ENCODE assay signal across 11 mouse cellular contexts in the genomic region with DNA sequence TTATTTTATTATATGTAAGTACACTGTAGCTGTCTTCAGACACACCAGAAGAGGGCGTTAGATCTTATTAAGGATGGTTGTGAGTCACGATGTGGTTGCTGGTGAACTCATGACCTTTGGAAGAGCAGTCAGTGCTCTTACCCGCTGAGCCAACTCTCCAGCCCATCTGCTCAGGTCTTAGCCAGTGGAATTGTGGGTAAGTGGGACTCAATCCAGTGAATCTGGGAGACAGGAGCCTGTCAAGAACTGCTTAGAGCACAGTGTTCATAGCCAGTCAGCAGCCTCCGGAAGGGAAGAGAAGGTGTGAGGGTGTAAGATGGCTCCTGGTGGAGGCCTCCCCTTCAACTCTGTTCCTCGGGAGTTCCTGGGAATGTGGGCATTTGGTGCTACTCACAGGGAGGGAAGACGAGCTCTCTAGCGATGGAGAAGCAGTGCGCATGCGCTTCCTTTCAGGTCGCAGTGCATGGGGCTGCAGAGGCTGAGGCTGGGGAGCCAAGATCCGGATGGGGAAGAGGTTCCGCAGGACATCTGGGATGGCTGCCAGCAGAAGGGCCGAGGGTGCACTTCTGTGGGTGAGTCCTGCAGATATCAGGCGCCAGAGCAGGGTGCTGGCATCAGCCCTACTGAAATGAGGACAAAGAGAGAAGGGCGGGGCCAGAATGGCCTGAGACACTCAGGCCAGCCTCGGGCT. TPM values are rescaled to one million over a fixed set of nuclear protein-coding genes. Genes with fewer than 3 reads are reported as not detected.
DNase-seq lines count a peak whose midpoint lies in the region; ATAC-seq and TF ChIP-seq lines count a peak whose summit lies in the region.
"Had no signal": no experiment of that assay in that cellular context is flagged by ENCODE, and none has a peak within 500 bp of the region (broad histone marks: within the 10 kb centered on the region; RNA-seq: fewer than 3 reads in every experiment).

No protein-coding gene starts in this region.

- no peak for ATAC-seq in heart, embryonic 11.5 days (replicated peaks; ENCODE audit: insufficient number of reproducible peaks, low FRiP score, low TSS enrichment)
- ATAC-seq in heart, embryonic 16.5 days (replicated peaks; ENCODE audit: extremely low read depth, insufficient read depth, low FRiP score), result peak; percentile 83

- H3K27me3 ChIP-seq in heart, adult 2 months (ENCODE audit: control insufficient read depth, insufficient read depth, low read length), result no peaks in the 10 kb centered on the region
- 0 out of 2 replicates have a peak, but pooled peaks cover 2% of the 10 kb centered on the region for H3K27me3 ChIP-seq in heart, embryonic 11.5 days (ENCODE audit: control insufficient read depth, insufficient read depth, low read length)
- peaks cover 9% of the 10 kb centered on the region; the same call in 1 of the 2 replicates for H3K27me3 ChIP-seq in E14TG2a.4 (ENCODE audit: insufficient read depth, low read length)
- no peaks in the 10 kb centered on the region for H3K27me3 ChIP-seq in heart, embryonic 16.5 days (ENCODE audit: control insufficient read depth, insufficient read depth, low read length)

- DNase-seq in heart, adult 2 months, result peak; percentile 72 to 89
- peak; percentile 71 for DNase-seq in skeletal muscle tissue, adult 2 months (ENCODE audit: low read depth, low spot score)
- DNase-seq in layer of hippocampus, adult 18-20 months (ENCODE audit: low spot score in 2 of 2), result no peak
- DNase-seq in thymus, postnatal 14 days, result no peak

- H3K4me3 ChIP-seq in heart, adult 2 months, result peak overlapping the region; percentile 22; the same call in 1 of the 2 replicates
- no peak overlapping the region for H3K4me3 ChIP-seq in heart, embryonic 11.5 days (ENCODE audit: low read depth, low read length)
- peak overlapping the region; percentile 64 for H3K4me3 ChIP-seq in E14TG2a.4 (replicated peaks; ENCODE audit: low read length)
- H3K4me3 ChIP-seq in brown adipose tissue, adult 24 weeks (ENCODE audit: insufficient read depth, low read depth, low read length), result no peak overlapping the region
- no peak overlapping the region for H3K4me3 ChIP-seq in heart, embryonic 16.5 days (ENCODE audit: low read length)

- peaks cover 6% of the 10 kb centered on the region for H3K4me1 ChIP-seq in heart, adult 2 months (ENCODE audit: control insufficient read depth, insufficient read depth, low read length)
- H3K4me1 ChIP-seq in heart, embryonic 11.5 days (ENCODE audit: control insufficient read depth, insufficient read depth, low read length), result no peaks in the 10 kb centered on the region
- H3K4me1 ChIP-seq in E14TG2a.4 (replicated peaks; ENCODE audit: low read depth, low read length), result peaks cover 29% of the 10 kb centered on the region
- H3K4me1 ChIP-seq in brown adipose tissue, adult 24 weeks (ENCODE audit: control insufficient read depth, insufficient read depth, insufficient read length, low read length), result peaks cover 3% of the 10 kb centered on the region
- peaks cover 11% of the 10 kb centered on the region for H3K4me1 ChIP-seq in heart, embryonic 16.5 days (ENCODE audit: control insufficient read depth, insufficient read depth, low read length)

- H3K9me3 ChIP-seq in heart, embryonic 11.5 days (replicated peaks; ENCODE audit: control insufficient read depth, low read length), result peaks cover 2% of the 10 kb centered on the region; the same call in 1 of the 2 replicates
- H3K9me3 ChIP-seq in E14TG2a.4 (ENCODE audit: low read length), result no peaks in the 10 kb centered on the region
- H3K9me3 ChIP-seq in heart, embryonic 16.5 days (replicated peaks; ENCODE audit: control insufficient read depth, low read length), result peaks cover 5% of the 10 kb centered on the region

- TF ChIP-seq CTCF in heart, adult 2 months (IDR thresholded peaks at IDR 0.05), result no peak
- no peak for TF ChIP-seq CTCF in E14TG2a.4 (conservative IDR thresholded peaks at IDR 0.05; ENCODE audit: low read length)

- peak overlapping the region; percentile 87 for H3K27ac ChIP-seq in heart, adult 2 months
- H3K27ac ChIP-seq in heart, embryonic 11.5 days (ENCODE audit: low read depth, low read length), result no peak overlapping the region
- peak overlapping the region; percentile 32; the same call in 1 of the 2 replicates for H3K27ac ChIP-seq in brown adipose tissue, adult 24 weeks (replicated peaks; ENCODE audit: low read depth, low read length)
- H3K27ac ChIP-seq in heart, embryonic 16.5 days (ENCODE audit: low read length), result no peak overlapping the region

- TF ChIP-seq EP300 in heart, adult 2 months (IDR thresholded peaks at IDR 0.05; ENCODE audit: insufficient read depth, low read depth, low read length), result peak; percentile 77; the same call in 1 of the 2 replicates

- no peak overlapping the region; the same call in 1 of the 2 replicates for H3K4me2 ChIP-seq in heart, embryonic 11.5 days
- peak overlapping the region; percentile 26; the same call in 1 of the 2 replicates for H3K4me2 ChIP-seq in heart, embryonic 16.5 days (ENCODE audit: low read depth, low read length)

- WGBS in heart, adult 2 months, result 20% methylated on average over 16 of the region's 16 CpGs
- WGBS in heart, embryonic 11.5 days (ENCODE audit: insufficient replicate concordance), result 43% methylated on average over 16 of the region's 16 CpGs
- WGBS in heart, embryonic 16.5 days, result 33% methylated on average over 16 of the region's 16 CpGs

- H3K79me2 ChIP-seq in heart, adult 2 months (replicated peaks; ENCODE audit: control insufficient read depth, insufficient read depth, low read length), result no peaks in the 10 kb centered on the region

- H3K36me3 ChIP-seq in heart, adult 2 months (ENCODE audit: control insufficient read depth, insufficient read depth, low read length), result no peaks in the 10 kb centered on the region
- H3K36me3 ChIP-seq in heart, embryonic 11.5 days (ENCODE audit: control insufficient read depth, insufficient read depth, low read length), result no peaks in the 10 kb centered on the region
- H3K36me3 ChIP-seq in E14TG2a.4 (ENCODE audit: insufficient read depth, low read length), result no peaks in the 10 kb centered on the region
- H3K36me3 ChIP-seq in heart, embryonic 16.5 days (ENCODE audit: control insufficient read depth, insufficient read depth), result no peaks in the 10 kb centered on the region

- H3K9ac ChIP-seq in heart, adult 2 months (ENCODE audit: low read depth, low read length), result no peak overlapping the region; the same call in 1 of the 2 replicates
- H3K9ac ChIP-seq in heart, embryonic 11.5 days (ENCODE audit: low read depth, low read length), result no peak overlapping the region
- no peak overlapping the region for H3K9ac ChIP-seq in heart, embryonic 16.5 days (ENCODE audit: low read length)

- intact Hi-C loops in heart, adult 2 months (cut with DNase I), result loop anchor here (5.0 kb wide), 2 partner anchors 61 to 121 kb away; a partner anchor contains a TSS

- TF ChIP-seq POLR2A in heart, adult 2 months (IDR thresholded peaks at IDR 0.05; ENCODE audit: insufficient read depth, low read depth, low read length), result no peak

RNA-seq across cellular contexts. Expression of a gene that starts 8.3 kb away (rescaled TPM):
- total RNA-seq in heart, adult 2 months (2021), result not detected
- 0.15 TPM in 1 of 2 replicates, not detected in the other for polyA plus RNA-seq in heart, adult 2 months (2012; rRNA removed)
- not detected in 2 replicates for polyA plus RNA-seq in heart, embryonic 11.5 days (2014; fragmentation: Nextera tagmentation; extraction: Ambion mirVana)
- polyA plus RNA-seq in brown adipose tissue, adult 24 weeks (2012; ENCODE audit: insufficient read depth, insufficient read length, missing spikeins), result not detected in 2 replicates
- polyA plus RNA-seq in heart, embryonic 16.5 days (2015; fragmentation: Nextera tagmentation; extraction: Ambion mirVana), result not detected in 2 replicates
- total RNA-seq in layer of hippocampus, adult 18-20 months (2021), result not detected
- total RNA-seq: CH12.LX had no signal
- polyA plus RNA-seq: limb, embryonic 14.5 days; spleen, adult 2 months had no signal

RNA-seq across cellular contexts. Expression of a gene that starts 25.7 kb away (rescaled TPM):
- total RNA-seq in heart, adult 2 months (2021), result under 1 TPM in 1 of 2 experiments, not detected in 1; 0.20 TPM
- polyA plus RNA-seq in heart, adult 2 months (2012; rRNA removed), result 0.86 and 0.91 TPM in 2 replicates
- 0.49 and 0.87 TPM in 2 replicates for polyA plus RNA-seq in heart, embryonic 11.5 days (2014; fragmentation: Nextera tagmentation; extraction: Ambion mirVana)
- polyA plus RNA-seq in brown adipose tissue, adult 24 weeks (2012; ENCODE audit: insufficient read depth, insufficient read length, missing spikeins), result not detected in 2 replicates
- 0.42 and 0.72 TPM in 2 replicates for polyA plus RNA-seq in heart, embryonic 16.5 days (2015; fragmentation: Nextera tagmentation; extraction: Ambion mirVana)
- total RNA-seq in layer of hippocampus, adult 18-20 months (2021), result 100 to 1,000 TPM; 350 to 353 TPM
- total RNA-seq: CH12.LX had no signal

RNA-seq across cellular contexts. Expression of a gene that starts 36.4 kb away (rescaled TPM):
- total RNA-seq in heart, adult 2 months (2021), result 1 to 10 TPM; 1.1 to 3.8 TPM
- polyA plus RNA-seq in heart, adult 2 months (2012; rRNA removed), result 26.2 and 30.1 TPM in 2 replicates
- 0.34 and 0.97 TPM in 2 replicates for polyA plus RNA-seq in heart, embryonic 11.5 days (2014; fragmentation: Nextera tagmentation; extraction: Ambion mirVana)
- polyA plus RNA-seq in brown adipose tissue, adult 24 weeks (2012; ENCODE audit: insufficient read depth, insufficient read length, missing spikeins), result 506 and 707 TPM in 2 replicates
- 0.51 and 0.71 TPM in 2 replicates for polyA plus RNA-seq in heart, embryonic 16.5 days (2015; fragmentation: Nextera tagmentation; extraction: Ambion mirVana)
- total RNA-seq in layer of hippocampus, adult 18-20 months (2021), result 1 to 10 TPM; 6.4 to 7.4 TPM

Comparison
In these comparisons a context has a peak if more than half of its experiments do, and no peak if none do; other contexts are left out.
1. H3K27ac ChIP-seq: peak in heart, adult 2 months (single experiment) and brown adipose tissue, adult 24 weeks (single experiment); none in heart, embryonic 11.5 days (single experiment) and heart, embryonic 16.5 days (single experiment).
2. H3K4me3 ChIP-seq: peak in heart, adult 2 months (single experiment) and E14TG2a.4 (single experiment); none in heart, embryonic 11.5 days (single experiment), brown adipose tissue, adult 24 weeks (single experiment) and heart, embryonic 16.5 days (single experiment).
3. DNase-seq: peak in heart, adult 2 months (2 of 2) and skeletal muscle tissue, adult 2 months (single experiment); none in layer of hippocampus, adult 18-20 months (0 of 2) and thymus, postnatal 14 days (single experiment).
4. RNA of a gene that starts 36.4 kb away (polyA plus RNA-seq): 506 to 707 TPM in brown adipose tissue, adult 24 weeks; 26.2 to 30.1 TPM in heart, adult 2 months, 0.34 to 0.97 TPM in heart, embryonic 11.5 days and 0.51 to 0.71 TPM in heart, embryonic 16.5 days; every median in the first group is over 10 times any median in the second.